Mouse (Mus musculus) intestine, embryonic 15.5 days (tissue): ENCODE results near the gene Celf1. TPM values are rescaled to one million over a fixed set of nuclear protein-coding genes. Genes with fewer than 3 reads are reported as not detected.

Source experiments
- polyA plus RNA-seq: library from polyadenylated mRNA; unstranded; fragments of >200 nt; fragmentation: Nextera tagmentation; extraction: Ambion mirVana; gene quantifications from 2 replicates; pipeline ENCODE4 v1.2.1, GENCODE M21; 2015

Celf1 gene
- polyA plus RNA-seq, 1 experiment from 2014 or later = 81.3 TPM

Other genes with a start within 250 kb of the Celf1 start
- gene Fnbp4, start 195.0 kb upstream of the Celf1 start, polyA plus RNA-seq = 67.0 and 71.5 TPM in 2 replicates
- 0.44 and 0.57 TPM in 2 replicates for gene Agbl2, start 157.7 kb upstream of the Celf1 start, polyA plus RNA-seq
- 332 and 357 TPM in 2 replicates for gene Mtch2, start 93.2 kb upstream of the Celf1 start, polyA plus RNA-seq
- gene C1qtnf4, start 54.5 kb upstream of the Celf1 start, polyA plus RNA-seq = 6.9 and 8.8 TPM in 2 replicates
- 27.8 and 29.8 TPM in 2 replicates for gene Kbtbd4, start 35.6 kb upstream of the Celf1 start, polyA plus RNA-seq
- gene Ndufs3, start 35.6 kb upstream of the Celf1 start, polyA plus RNA-seq = 276 and 282 TPM in 2 replicates
- gene Rapsn, start 95.2 kb downstream of the Celf1 start, polyA plus RNA-seq = 1.2 and 1.5 TPM in 2 replicates
- 232 and 236 TPM in 2 replicates for gene Psmc3, start 113.6 kb downstream of the Celf1 start, polyA plus RNA-seq
- 26.5 and 32.4 TPM in 2 replicates for gene Slc39a13, start 130.0 kb downstream of the Celf1 start, polyA plus RNA-seq
- gene Spi1, start 142.0 kb downstream of the Celf1 start, polyA plus RNA-seq = 7.9 and 8.9 TPM in 2 replicates
- 0.05 and 0.06 TPM in 2 replicates for gene Mybpc3, start 177.8 kb downstream of the Celf1 start, polyA plus RNA-seq
- 8.0 and 11.0 TPM in 2 replicates for gene Madd, start 243.5 kb downstream of the Celf1 start, polyA plus RNA-seq